ENCODE assay signal across 14 mouse cellular contexts in genomic region chr7:126083341-126083979, GRCm38 (mm10). TPM values are rescaled to one million over a fixed set of nuclear protein-coding genes. Genes with fewer than 3 reads are reported as not detected.
DNase-seq lines count a peak whose midpoint lies in the region; ATAC-seq and TF ChIP-seq lines count a peak whose summit lies in the region.
"Had no signal": no experiment of that assay in that cellular context is flagged by ENCODE, and none has a peak within 500 bp of the region (broad histone marks: within the 10 kb centered on the region; RNA-seq: fewer than 3 reads in every experiment).

No protein-coding gene starts in this region.

- H3K9me3 ChIP-seq in hindbrain, postnatal 0 days (ENCODE audit: low read length), result no peaks in the 10 kb centered on the region
- H3K9me3 ChIP-seq in hindbrain, embryonic 16.5 days (ENCODE audit: control insufficient read depth, low read length), result no peaks in the 10 kb centered on the region
- no peaks in the 10 kb centered on the region for H3K9me3 ChIP-seq in megakaryocyte, embryonic 14.5 days

- H3K36me3 ChIP-seq in hindbrain, postnatal 0 days (ENCODE audit: insufficient read depth, low read length), result no peaks in the 10 kb centered on the region
- no peaks in the 10 kb centered on the region for H3K36me3 ChIP-seq in hindbrain, embryonic 16.5 days (ENCODE audit: control insufficient read depth, insufficient read depth, low read length)
- H3K36me3 ChIP-seq in megakaryocyte, embryonic 14.5 days (replicated peaks; ENCODE audit: low read length), result no peaks in the 10 kb centered on the region

- H3K9ac ChIP-seq in hindbrain, postnatal 0 days (replicated peaks; ENCODE audit: low read length), result no peak overlapping the region
- H3K9ac ChIP-seq in hindbrain, embryonic 16.5 days (ENCODE audit: low read depth, low read length), result no peak overlapping the region
- H3K9ac ChIP-seq: liver, embryonic 14.5 days had no signal

- H3K4me3 ChIP-seq in hindbrain, postnatal 0 days (ENCODE audit: low read length), result no peak overlapping the region
- H3K4me3 ChIP-seq in hindbrain, embryonic 16.5 days (ENCODE audit: low read length), result no peak overlapping the region
- H3K4me3 ChIP-seq in megakaryocyte, embryonic 14.5 days (replicated peaks), result peak overlapping the region; percentile 59
- H3K4me3 ChIP-seq: erythroblast, embryonic 14.5 days had no signal

- TF ChIP-seq CTCF in hindbrain, postnatal 0 days (IDR thresholded peaks at IDR 0.05; ENCODE audit: low read depth), result peak; percentile 70
- peak; percentile 31; the same call in 1 of the 2 replicates for TF ChIP-seq CTCF in brain, embryonic 14.5 days (IDR thresholded peaks at IDR 0.05; ENCODE audit: borderline replicate concordance, extremely low read depth, insufficient read depth, insufficient read length)

- 12% methylated on average over 9 of the region's 9 CpGs for WGBS in hindbrain, postnatal 0 days
- WGBS in hindbrain, embryonic 16.5 days, result 10% methylated on average over 9 of the region's 9 CpGs

- TF ChIP-seq POLR2A in brain, embryonic 14.5 days (IDR thresholded peaks at IDR 0.05; ENCODE audit: borderline replicate concordance, extremely low read depth, insufficient read depth, insufficient read length, poor library complexity, severe bottlenecking), result no peak

- H3K27me3 ChIP-seq in hindbrain, postnatal 0 days (ENCODE audit: insufficient read depth, low read length), result no peaks in the 10 kb centered on the region
- H3K27me3 ChIP-seq in hindbrain, embryonic 16.5 days (replicated peaks; ENCODE audit: control insufficient read depth, insufficient read depth, low read length), result 0 out of 2 replicates have a peak, but pooled peaks cover 2% of the 10 kb centered on the region
- H3K27me3 ChIP-seq in megakaryocyte, embryonic 14.5 days (replicated peaks), result peaks cover 89% of the 10 kb centered on the region

- peaks cover 13% of the 10 kb centered on the region for H3K4me1 ChIP-seq in hindbrain, postnatal 0 days (ENCODE audit: insufficient read depth, low read length)
- H3K4me1 ChIP-seq in hindbrain, embryonic 16.5 days (ENCODE audit: control insufficient read depth, insufficient read depth, low read depth, low read length), result peaks cover 39% of the 10 kb centered on the region
- peaks cover 50% of the 10 kb centered on the region for H3K4me1 ChIP-seq in megakaryocyte, embryonic 14.5 days

- no peak for ATAC-seq in hindbrain, postnatal 0 days
- ATAC-seq in hindbrain, embryonic 16.5 days, result no peak
- no peak for ATAC-seq in megakaryocyte, adult 5-6 weeks (ENCODE audit: poor library complexity, severe bottlenecking)
- ATAC-seq: CD4-positive, CD25-positive, alpha-beta regulatory T cell, adult 4 months had no signal

- 0 out of 2 replicates have a peak overlapping the region, but pooled peaks have one; percentile 7 for H3K4me2 ChIP-seq in hindbrain, postnatal 0 days (ENCODE audit: low read depth, low read length)
- no peak overlapping the region for H3K4me2 ChIP-seq in hindbrain, embryonic 16.5 days (ENCODE audit: low read length)

- H3K27ac ChIP-seq in hindbrain, postnatal 0 days, result no peak overlapping the region
- no peak overlapping the region for H3K27ac ChIP-seq in hindbrain, embryonic 16.5 days (ENCODE audit: low read depth, low read length)
- H3K27ac ChIP-seq: liver, embryonic 14.5 days had no signal

- peak; percentile 29 for DNase-seq in embryo, embryonic 10.5 days (ENCODE audit: low spot score)
- DNase-seq in embryo, embryonic 10 days (ENCODE audit: low spot score), result no peak
- peak; percentile 71 for DNase-seq in hindbrain, postnatal 0 days (ENCODE audit: low spot score)
- DNase-seq in brain, embryonic 14.5 days (ENCODE audit: low read depth), result peak; percentile 59
- no peak for DNase-seq in urinary bladder, postnatal 25 days (ENCODE audit: low spot score)
- DNase-seq: cerebellum, adult 11-12 months; gastrocnemius, postnatal 25 days; layer of hippocampus, postnatal 36 days had no signal

RNA-seq across cellular contexts. Expression of gene Gsg1l, which starts 1.2 kb away (rescaled TPM):
- total RNA-seq in hindbrain, postnatal 0 days (2014; rRNA removed), result 63.4 and 65.0 TPM in 2 replicates
- 20.8 and 22.0 TPM in 2 replicates for polyA plus RNA-seq in hindbrain, postnatal 0 days (2015; fragmentation: Nextera tagmentation; extraction: Ambion mirVana)
- 16.9 and 20.3 TPM in 2 replicates for polyA plus RNA-seq in hindbrain, embryonic 16.5 days (2015; fragmentation: Nextera tagmentation; extraction: Ambion mirVana)
- 0.58 and 0.69 TPM in 2 replicates for polyA plus RNA-seq in megakaryocyte, embryonic 14.5 days (2012; ENCODE audit: insufficient read depth, low replicate concordance)
- total RNA-seq in megakaryocyte, adult 5-6 weeks (2015), result not detected in 2 replicates
- total RNA-seq in megakaryocyte, adult 5-6 weeks (2017), result not detected in 2 replicates
- polyA plus RNA-seq in brain, embryonic 14.5 days (2012; rRNA removed), result 16.8 and 26.6 TPM in 2 replicates
- polyA plus RNA-seq: CD4-positive, CD25-positive, alpha-beta regulatory T cell, adult 4 months; erythroblast, embryonic 14.5 days had no signal

Comparison
In these comparisons a context has a peak if more than half of its experiments do, and no peak if none do; other contexts are left out.
1. DNase-seq: peak in embryo, embryonic 10.5 days (single experiment), hindbrain, postnatal 0 days (single experiment) and brain, embryonic 14.5 days (single experiment); none in embryo, embryonic 10 days (single experiment) and urinary bladder, postnatal 25 days (single experiment).
2. RNA of gene Gsg1l, which starts 1.2 kb away (polyA plus RNA-seq): 16.8 to 26.6 TPM in brain, embryonic 14.5 days, 20.8 to 22.0 TPM in hindbrain, postnatal 0 days and 16.9 to 20.3 TPM in hindbrain, embryonic 16.5 days; 0.58 to 0.69 TPM in megakaryocyte, embryonic 14.5 days; every median in the first group is over 10 times any median in the second.